Mouse (Mus musculus): ENCODE results near the gene Thsd7a. TPM values are rescaled to one million over a fixed set of nuclear protein-coding genes. Genes with fewer than 3 reads are reported as not detected.

Gene Thsd7a
- total RNA-seq, 2 experiments from 2014 or later, result 4.6 to 7.8 TPM

GRCm38 (mm10) chr6:12517726-12518125 lies 231.5 kb downstream of the Thsd7a start:
- DNase-seq (ENCODE audit: low spot score in 2 of 2), result no peak

- no peak for DNase-seq (ENCODE audit: low spot score in 2 of 2)
These were observed 242.3 kb downstream of the Thsd7a start for GRCm38 (mm10) chr6:12506877-12507276.

- no peak for DNase-seq (ENCODE audit: low spot score in 2 of 2)
These were observed 245.3 kb downstream of the Thsd7a start for GRCm38 (mm10) chr6:12503867-12504266.

GRCm38 (mm10) chr6:12500888-12501287 lies 248.3 kb downstream of the Thsd7a start:
- DNase-seq (ENCODE audit: low spot score in 2 of 2), result no peak

- DNase-seq (ENCODE audit: low spot score in 2 of 2), result no peak
These were observed 249.3 kb downstream of the Thsd7a start for GRCm38 (mm10) chr6:12499866-12500265.

GRCm38 (mm10) chr6:12493571-12493970 lies 255.6 kb downstream of the Thsd7a start:
- DNase-seq (ENCODE audit: low spot score in 2 of 2), result no peak

- no peak for DNase-seq (ENCODE audit: low spot score in 2 of 2)
These were observed 260.3 kb downstream of the Thsd7a start for GRCm38 (mm10) chr6:12488882-12489281.

- DNase-seq (ENCODE audit: low spot score in 2 of 2), result no peak
These were observed 267.6 kb downstream of the Thsd7a start for GRCm38 (mm10) chr6:12481527-12482163.

- no peak for DNase-seq (ENCODE audit: low spot score in 2 of 2)
These were observed 270.9 kb downstream of the Thsd7a start for GRCm38 (mm10) chr6:12478359-12478758.

GRCm38 (mm10) chr6:12470935-12471334 lies 278.3 kb downstream of the Thsd7a start:
- DNase-seq (ENCODE audit: low spot score in 2 of 2), result no peak

GRCm38 (mm10) chr6:12467339-12468124 lies 281.7 kb downstream of the Thsd7a start:
- DNase-seq (ENCODE audit: low spot score in 2 of 2), result no peak

GRCm38 (mm10) chr6:12458841-12459240 lies 290.4 kb downstream of the Thsd7a start:
- no peak for DNase-seq (ENCODE audit: low spot score in 2 of 2)

- DNase-seq (ENCODE audit: low spot score in 2 of 2), result no peak
These were observed 291.8 kb downstream of the Thsd7a start for GRCm38 (mm10) chr6:12457451-12457850.

GRCm38 (mm10) chr6:12454876-12455485 lies 294.2 kb downstream of the Thsd7a start:
- DNase-seq (ENCODE audit: low spot score in 2 of 2), result no peak

GRCm38 (mm10) chr6:12454132-12454531 lies 295.1 kb downstream of the Thsd7a start:
- no peak for DNase-seq (ENCODE audit: low spot score in 2 of 2)

GRCm38 (mm10) chr6:12448851-12449250 lies 300.4 kb downstream of the Thsd7a start:
- no peak for DNase-seq (ENCODE audit: low spot score in 2 of 2)

- no peak for DNase-seq (ENCODE audit: low spot score in 2 of 2)
These were observed 303.7 kb downstream of the Thsd7a start for GRCm38 (mm10) chr6:12445486-12445885.

GRCm38 (mm10) chr6:12439561-12439960 lies 309.6 kb downstream of the Thsd7a start:
- DNase-seq (ENCODE audit: low spot score in 2 of 2), result no peak

GRCm38 (mm10) chr6:12419070-12419469 lies 330.1 kb downstream of the Thsd7a start:
- DNase-seq (ENCODE audit: low spot score in 2 of 2), result no peak

GRCm38 (mm10) chr6:12416976-12417375 lies 332.2 kb downstream of the Thsd7a start:
- DNase-seq (ENCODE audit: low spot score in 2 of 2), result no peak

GRCm38 (mm10) chr6:12404441-12404840 lies 344.8 kb downstream of the Thsd7a start:
- DNase-seq (ENCODE audit: low spot score in 2 of 2), result no peak

- no peak for DNase-seq (ENCODE audit: low spot score in 2 of 2)
These were observed 346.2 kb downstream of the Thsd7a start for GRCm38 (mm10) chr6:12402996-12403395.

Data from gastrocnemius, postnatal 4 days (tissue).